Mouse (Mus musculus): Measurements from ENCODE around the gene Atl3.
A peak's percentile ranks its signal among the peaks of the same experiment; 100 is the strongest.

Gene Atl3

GRCm38 (mm10) chr19:7559986-7560385 is 66.1 kb downstream of the Atl3 start:
- DNase-seq (ENCODE audit: low spot score in 2 of 2), result no peak

DNA sequence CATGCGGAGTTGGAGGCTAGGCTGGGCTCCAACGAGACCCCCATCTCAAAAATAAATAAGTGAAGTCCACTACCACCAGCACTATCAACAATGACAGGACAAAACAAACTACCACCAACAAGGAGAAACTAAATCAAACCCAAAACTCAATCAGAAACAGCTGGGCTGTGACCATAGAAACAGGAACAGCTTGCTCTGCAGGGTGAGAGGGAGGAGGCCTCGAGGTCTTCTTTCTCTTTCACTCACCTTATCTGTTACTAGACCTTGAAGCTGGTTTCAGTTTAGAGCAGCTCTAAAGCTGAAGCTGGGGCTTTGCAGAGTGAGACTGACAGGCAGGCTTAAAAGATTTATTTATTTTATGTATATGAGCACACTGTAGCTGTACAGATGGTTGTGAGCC is 67.6 kb downstream of the Atl3 start:
- no peak for DNase-seq (ENCODE audit: low spot score in 2 of 2)

GRCm38 (mm10) chr19:7562601-7563129 is 68.8 kb downstream of the Atl3 start:
- DNase-seq (ENCODE audit: low spot score in 2 of 2), result peak in 1 of 2 experiments; percentile 6

DNA sequence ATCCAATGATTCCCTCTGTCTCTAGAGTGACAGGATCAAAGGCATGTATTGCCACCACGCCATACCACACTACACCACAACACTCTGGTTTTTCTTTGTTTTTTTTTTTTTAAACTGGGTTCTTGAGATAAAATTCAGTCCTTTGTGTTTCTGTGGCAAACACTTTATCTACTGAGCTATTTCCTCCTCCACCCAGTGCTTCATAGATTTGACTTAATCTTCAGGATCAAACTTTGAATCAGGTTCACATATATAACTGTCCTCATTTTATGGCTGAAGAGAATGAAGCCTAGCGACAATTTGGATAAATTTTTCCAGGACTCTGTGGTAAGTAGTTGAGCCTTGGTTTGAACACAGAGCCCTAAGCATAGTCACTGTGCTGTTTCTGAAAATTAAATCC is 69.8 kb downstream of the Atl3 start:
- no peak for DNase-seq (ENCODE audit: low spot score in 2 of 2)

GRCm38 (mm10) chr19:7564457-7564856 is 70.6 kb downstream of the Atl3 start:
- DNase-seq (ENCODE audit: low spot score in 2 of 2), result no peak

- DNase-seq (ENCODE audit: low spot score in 2 of 2), result no peak
These were observed 73.0 kb downstream of the Atl3 start for GRCm38 (mm10) chr19:7566826-7567225.

GRCm38 (mm10) chr19:7568364-7568763 is 74.5 kb downstream of the Atl3 start:
- no peak for DNase-seq (ENCODE audit: low spot score in 2 of 2)

GRCm38 (mm10) chr19:7569650-7570049 is 75.8 kb downstream of the Atl3 start:
- no peak for DNase-seq (ENCODE audit: low spot score in 2 of 2)

DNA sequence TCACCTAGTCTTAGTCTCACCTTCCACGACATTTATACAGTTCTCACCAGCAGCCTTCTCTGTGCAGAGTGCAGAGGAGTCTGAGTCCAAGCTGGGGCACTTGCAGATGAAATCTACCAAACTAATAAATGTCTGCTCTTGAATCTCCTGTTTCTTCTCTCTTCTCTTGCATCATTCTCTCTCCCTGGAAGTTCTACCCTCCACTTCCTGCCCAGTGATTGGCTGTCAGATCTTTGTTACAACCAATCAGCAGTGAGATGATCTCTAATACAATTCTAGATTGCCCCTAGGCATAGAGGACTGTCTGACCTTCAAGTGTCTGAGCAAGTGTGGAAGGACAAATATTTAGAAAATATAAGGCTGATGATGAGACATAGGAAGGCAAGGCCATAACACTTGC is 82.3 kb downstream of the Atl3 start:
- no peak for DNase-seq (ENCODE audit: low spot score in 2 of 2)

GRCm38 (mm10) chr19:7577710-7578109 is 83.9 kb downstream of the Atl3 start:
- no peak for DNase-seq (ENCODE audit: low spot score in 2 of 2)

DNA sequence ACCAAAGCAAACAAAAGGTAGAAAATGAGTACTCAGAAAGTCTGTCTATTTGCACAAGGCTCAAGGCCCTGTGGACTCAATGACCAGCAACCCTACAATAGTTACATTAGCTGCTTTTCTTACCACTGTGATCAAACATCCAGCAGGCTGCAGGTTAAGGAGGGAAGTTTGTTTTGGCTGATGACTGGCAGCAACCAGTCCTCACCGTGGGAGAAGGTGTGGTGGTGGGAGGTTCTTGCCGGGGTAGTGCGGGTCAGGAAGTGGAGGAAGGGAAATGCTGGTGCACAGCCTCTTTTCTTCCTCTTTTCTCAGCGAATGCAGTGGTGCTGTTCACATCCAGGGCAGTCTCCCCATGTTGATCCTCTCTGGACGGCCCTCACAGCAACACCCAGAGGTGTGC is 87.2 kb downstream of the Atl3 start:
- no peak for DNase-seq (ENCODE audit: low spot score in 2 of 2)

- DNase-seq (ENCODE audit: low spot score in 2 of 2), result no peak
These were observed 89.3 kb downstream of the Atl3 start for GRCm38 (mm10) chr19:7583101-7583500.

DNA sequence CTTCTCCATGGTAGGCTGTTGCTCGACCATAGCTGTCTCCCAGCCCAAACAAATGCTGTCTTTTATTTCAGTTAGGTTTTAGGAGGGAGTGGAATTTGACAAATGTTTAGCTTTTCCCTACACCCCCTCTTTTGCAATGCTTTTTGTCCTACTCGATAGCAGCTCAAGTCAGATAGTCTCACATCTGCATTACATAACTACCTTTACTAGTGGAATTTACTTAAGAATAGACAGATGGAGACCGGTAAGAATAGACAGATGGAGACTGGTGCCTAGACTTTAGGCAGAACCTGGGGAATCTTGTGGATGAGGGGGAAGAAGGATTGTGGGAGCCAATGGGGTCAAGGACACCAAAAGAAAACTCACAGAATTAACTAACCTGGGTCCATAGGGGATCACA is 89.8 kb downstream of the Atl3 start:
- DNase-seq (ENCODE audit: low spot score in 2 of 2), result no peak

DNA sequence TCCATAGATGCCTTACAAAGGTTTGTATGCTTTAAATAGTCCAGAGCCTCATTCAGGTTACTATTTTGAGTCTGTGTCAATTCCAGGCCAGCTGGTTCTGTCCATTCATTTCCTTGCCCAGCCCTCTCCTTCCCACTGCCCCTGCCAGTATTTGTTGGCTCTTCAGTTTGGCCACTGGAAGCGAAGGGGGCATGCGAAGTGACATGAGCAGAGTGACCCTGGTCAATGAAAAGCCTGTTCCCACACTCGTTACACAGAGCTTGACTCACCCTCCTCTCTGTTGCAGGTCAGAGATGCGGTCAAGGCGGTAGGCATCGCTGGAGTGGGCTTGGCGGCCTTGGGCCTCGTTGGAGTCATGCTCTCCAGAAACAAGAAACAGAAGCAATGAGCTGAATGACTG is 91.4 kb downstream of the Atl3 start:
- DNase-seq (ENCODE audit: low spot score in 2 of 2), result no peak

- no peak for DNase-seq (ENCODE audit: low spot score in 2 of 2)
These were observed 91.9 kb downstream of the Atl3 start for GRCm38 (mm10) chr19:7585764-7586163.
